Mouse (Mus musculus) kidney, postnatal 25 days (tissue): ENCODE results near the gene Ccdc28a.

Experiments used
- DNase-seq, 2 experiments: peaks; one replicate each; pipeline ENCODE4 v3.0.0; 2021; ENCODE audit warnings: mixed read lengths in 2 of 2

Ccdc28a gene

DNA sequence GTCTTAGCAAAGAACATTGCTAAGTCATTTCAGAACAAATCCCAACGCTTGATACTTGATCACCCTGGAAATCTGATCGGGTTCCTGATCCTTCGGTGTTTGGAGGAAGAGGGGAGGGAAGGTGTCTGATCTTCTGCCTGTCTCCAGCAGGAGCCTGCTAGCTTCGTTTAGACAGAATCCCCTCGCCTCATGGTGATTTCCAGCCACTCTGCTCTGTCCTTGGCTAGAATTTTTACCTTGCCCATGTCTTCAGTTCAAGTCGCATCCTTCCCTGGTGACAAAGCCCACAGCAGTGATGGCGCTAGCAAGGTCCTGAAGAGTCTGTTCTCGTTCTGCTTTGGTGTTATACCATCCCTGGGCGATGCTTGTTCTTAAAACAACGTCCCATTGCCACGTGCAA is 40.6 kb downstream of the Ccdc28a start:
- no peak for DNase-seq

GRCm38 (mm10) chr10:18193221-18193620 is 41.6 kb downstream of the Ccdc28a start:
- no peak for DNase-seq

DNA sequence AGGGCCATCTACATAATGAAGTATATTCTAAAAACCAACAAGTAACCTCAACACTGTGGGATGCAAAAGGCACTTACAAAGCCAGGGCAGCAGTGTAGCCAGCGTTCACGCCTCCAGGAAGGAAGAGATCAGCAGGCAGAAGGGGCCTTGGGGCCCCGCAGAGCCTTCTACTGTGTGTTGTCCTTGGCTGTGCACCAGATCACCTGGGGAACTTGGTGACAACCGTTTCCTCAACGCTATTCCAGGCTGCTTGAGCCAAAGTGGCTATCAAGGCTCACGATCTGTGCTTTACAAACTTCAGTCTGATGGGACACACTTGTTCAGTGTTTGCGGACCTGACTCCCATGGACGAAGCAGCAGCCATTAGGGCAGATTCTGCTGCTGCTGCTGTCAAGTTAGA is 43.1 kb downstream of the Ccdc28a start:
- no peak for DNase-seq

DNA sequence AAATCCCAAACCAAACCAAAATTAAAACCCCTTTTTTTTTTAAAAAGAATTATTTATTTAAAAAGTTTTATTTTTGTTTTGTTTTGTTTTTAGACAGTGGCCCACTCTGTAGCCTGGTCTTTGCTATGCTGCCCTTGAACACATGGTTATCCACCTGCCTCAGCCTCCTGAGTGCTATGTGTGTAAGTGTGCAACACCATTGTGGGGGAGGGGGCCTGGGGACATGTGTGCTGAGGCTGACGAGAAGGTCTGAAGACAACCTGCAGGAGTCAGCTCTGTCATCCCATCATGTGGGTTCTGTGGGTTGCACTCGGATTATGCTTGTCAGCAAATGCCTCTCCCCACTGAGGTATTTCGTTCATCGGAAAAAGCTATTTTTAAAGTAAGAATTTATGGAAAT is 45.3 kb downstream of the Ccdc28a start:
- DNase-seq: peak in 1 of 2 experiments; percentile 23

- DNase-seq: peak in 1 of 2 experiments; percentile 6
Measured at GRCm38 (mm10) chr10:18188564-18188963, 46.2 kb downstream of the Ccdc28a start.

GRCm38 (mm10) chr10:18182246-18182645 is 52.6 kb downstream of the Ccdc28a start:
- DNase-seq: no peak

- DNase-seq: no peak
Measured at GRCm38 (mm10) chr10:18177304-18177703, 57.5 kb downstream of the Ccdc28a start.

- DNase-seq: no peak
Measured at GRCm38 (mm10) chr10:18176722-18177121, 58.1 kb downstream of the Ccdc28a start.

- no peak for DNase-seq
Measured at GRCm38 (mm10) chr10:18175087-18175486, 59.7 kb downstream of the Ccdc28a start.
